Mouse (Mus musculus): ENCODE measurements around the gene Unc5b.

Gene Unc5b

DNA sequence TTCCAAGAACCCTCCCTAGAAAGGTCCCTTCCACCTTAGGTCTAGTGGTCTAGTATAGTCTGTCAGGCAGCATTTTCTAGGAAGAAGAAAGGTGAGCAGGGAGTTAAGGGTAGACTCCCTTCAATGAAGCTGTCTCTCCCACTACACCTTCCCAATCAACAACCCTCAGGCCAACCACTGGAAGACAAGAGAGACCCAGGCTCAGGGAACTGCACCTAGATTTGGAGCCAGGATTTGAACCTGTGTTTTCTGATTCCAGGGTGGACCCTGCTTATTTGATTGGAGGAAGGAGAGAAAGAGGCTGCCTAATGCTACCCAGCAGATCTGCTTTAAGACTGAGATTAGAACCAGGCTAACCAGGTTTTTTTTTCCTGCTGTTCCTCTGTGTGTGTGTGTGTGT lies 10.1 kb downstream of the Unc5b start:
- DNase-seq (ENCODE audit: low read depth) = no peak

DNA sequence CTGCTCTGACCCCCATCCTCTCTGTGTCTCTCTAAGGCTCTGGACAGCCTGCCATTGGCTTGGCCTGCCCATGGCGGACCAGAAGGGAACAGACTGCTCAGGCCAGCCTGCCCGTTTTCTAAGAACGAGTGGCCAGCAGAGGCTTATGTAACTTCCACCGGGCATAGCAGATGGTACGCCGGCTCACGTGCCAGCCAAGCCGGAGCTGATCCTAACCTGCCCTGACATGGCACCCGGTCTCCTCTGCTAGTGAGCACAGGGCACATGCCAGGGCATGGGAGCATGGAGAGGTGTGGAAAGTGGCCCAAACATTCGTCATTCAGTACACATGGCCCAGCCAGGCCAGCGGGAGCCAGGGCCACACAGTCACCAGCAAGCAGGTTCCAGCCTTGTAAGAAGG lies 10.8 kb downstream of the Unc5b start:
- no peak for DNase-seq (ENCODE audit: low read depth)

DNA sequence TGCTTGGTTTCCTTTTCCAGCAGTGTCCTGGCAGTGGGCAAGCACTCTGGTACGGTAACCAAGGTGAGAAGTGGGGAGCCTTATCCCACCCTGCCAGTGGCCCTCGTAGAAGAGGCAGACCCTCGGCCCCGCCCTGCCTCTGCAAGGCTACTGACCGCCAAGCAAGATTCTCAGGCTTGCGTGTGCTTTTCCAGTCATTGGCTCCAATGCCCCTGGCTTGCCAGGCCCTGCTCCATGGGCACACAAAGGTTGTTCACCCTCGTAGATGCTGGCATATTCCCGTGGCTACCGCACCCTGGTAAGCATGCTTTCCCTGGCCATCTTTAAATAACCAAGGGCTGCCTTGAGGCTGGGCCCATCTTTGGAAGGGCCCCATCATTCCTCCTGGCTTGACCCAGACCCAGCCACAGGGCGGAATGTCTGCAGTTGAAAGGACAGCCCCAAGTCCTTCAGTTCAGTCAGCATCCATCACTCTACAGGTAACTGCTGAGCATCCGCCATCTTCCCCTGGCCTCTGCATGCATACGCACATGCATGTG lies 11.7 kb downstream of the Unc5b start:
- no peak for DNase-seq (ENCODE audit: low read depth)

DNA sequence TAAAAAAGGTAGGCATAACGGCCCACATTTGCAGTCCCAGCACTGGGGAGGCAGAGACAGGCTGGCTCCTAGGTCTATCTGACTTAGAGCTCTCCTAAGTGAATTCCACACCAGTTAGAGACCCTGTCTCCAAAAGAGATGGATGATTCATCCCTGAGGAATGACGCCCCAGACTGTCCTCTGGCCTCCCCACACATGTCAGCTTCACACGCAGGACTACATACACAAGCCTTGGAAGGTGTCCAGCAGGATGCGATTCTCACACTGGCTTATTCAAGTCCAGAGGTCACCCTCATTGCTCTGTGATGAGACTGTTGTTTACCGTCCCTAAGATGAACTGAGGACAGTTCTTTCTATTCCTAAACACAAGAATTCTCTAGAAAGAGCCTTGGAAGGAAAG lies 12.2 kb downstream of the Unc5b start:
- no peak for DNase-seq (ENCODE audit: low read depth)

DNA sequence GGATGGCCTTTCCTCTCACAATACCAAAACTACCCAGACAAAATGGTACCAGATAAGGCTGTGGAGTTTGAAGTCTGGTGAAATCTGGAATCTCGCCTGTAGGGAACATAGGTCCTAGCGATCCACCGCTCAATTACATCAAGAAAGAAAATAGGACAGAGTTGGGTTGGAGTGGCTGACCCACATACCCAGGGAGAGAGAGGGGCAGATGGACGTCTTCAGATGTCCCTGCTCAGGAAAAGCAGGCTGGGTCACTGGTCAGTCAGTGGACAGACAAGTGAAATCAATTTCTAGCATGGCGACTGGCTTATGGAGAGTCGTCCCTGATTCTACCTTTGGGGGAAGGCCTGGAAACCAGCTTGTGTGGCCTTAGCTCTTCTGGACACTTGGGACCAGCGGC lies 12.7 kb downstream of the Unc5b start:
- no peak for DNase-seq (ENCODE audit: low read depth)

DNA sequence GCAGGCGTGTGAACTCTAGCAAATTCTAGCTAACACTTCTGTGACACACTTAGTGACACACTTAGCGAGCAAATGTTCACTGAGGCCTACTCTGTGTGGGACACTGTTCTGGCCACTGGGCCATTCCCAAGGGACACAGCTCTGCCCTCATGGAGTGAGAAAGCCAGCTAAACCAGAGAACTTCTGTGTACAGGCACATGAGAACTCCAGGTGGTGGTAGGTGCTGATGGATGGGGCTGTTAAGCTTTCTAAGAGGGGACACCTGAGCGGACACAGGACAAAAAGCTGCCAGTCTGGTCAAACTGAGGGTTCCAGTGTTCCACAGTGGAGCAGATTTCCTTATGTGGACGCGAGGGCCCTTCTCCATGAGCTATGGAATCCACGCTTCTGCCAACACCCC lies 13.5 kb downstream of the Unc5b start:
- DNase-seq (ENCODE audit: low read depth) = no peak

DNA sequence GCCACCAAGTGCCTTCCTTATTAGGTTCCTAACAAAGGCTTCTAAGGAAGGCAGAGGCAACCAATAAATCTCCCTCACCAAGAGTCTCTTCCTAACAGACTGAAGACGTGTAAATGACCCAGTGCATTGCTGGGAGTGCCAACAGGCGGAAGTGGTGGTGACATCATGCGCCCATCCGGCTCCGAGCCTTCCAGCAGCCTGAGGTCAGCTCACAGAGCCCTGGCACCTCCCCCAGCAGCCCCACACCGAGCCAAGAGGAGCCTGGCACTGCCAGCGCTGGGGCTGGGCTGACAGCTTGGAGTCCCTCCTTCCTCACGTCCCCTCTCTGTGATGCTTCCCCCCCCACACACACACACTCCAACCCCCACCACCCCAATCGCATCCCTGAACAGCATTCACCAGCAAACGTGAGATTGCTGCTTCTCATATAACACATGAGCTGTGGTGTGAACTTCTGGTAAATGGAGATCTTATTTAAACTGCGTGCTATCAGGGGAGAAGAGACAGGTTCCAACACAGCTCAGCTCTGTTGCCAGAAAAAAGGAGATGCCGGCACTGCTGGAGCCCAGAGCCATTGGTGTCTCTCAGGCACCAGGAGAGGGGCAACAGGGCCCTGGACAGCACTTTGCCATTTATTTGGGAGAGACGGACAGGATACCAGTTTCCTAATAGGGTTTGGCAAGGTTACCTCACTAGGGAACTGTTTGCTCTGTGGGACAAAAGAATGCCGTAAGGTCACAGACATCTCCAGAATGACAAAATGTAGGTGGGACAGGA lies 14.3 kb downstream of the Unc5b start:
- DNase-seq (ENCODE audit: low read depth) = peak; percentile 26

DNA sequence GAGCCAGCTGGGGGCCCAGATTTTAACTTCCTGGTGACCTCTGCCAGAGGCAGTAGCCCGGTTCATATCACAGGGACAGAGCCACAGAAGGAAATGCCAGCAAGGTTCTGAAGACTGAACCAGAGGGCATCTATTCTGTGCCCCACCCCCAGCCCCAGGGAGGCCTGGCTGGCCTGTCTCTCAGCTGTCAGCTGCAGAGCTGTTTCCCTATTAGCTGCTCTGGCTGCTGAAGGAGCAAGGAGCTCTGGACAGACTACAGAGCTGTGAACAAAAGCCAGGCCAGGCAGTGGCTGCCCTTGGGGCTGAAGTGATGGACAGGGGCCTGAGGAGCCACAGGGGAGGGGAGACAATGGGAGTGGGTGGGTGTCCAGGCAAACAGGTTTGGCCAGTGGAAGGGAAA lies 15.5 kb downstream of the Unc5b start:
- no peak for DNase-seq (ENCODE audit: low read depth)

DNA sequence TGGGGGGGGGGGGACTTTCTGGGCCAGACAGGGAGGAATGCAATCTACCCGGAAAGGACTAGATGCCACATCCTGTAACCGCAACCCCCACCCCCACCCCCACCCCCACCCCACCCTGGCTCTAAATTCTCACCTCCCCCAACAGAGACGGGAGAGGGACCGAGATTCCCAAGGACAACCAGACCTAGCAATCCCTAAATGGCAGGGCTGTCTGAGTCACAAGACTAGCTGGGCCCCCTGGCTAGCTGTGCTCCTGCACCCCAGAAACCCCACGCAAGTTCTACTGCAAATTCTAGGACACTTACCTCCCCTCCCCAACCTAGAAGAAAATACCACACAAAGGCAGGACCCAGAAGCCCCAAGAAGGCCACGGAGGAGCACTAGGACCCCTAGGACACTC lies 16.3 kb downstream of the Unc5b start:
- no peak for DNase-seq (ENCODE audit: low read depth)

DNA sequence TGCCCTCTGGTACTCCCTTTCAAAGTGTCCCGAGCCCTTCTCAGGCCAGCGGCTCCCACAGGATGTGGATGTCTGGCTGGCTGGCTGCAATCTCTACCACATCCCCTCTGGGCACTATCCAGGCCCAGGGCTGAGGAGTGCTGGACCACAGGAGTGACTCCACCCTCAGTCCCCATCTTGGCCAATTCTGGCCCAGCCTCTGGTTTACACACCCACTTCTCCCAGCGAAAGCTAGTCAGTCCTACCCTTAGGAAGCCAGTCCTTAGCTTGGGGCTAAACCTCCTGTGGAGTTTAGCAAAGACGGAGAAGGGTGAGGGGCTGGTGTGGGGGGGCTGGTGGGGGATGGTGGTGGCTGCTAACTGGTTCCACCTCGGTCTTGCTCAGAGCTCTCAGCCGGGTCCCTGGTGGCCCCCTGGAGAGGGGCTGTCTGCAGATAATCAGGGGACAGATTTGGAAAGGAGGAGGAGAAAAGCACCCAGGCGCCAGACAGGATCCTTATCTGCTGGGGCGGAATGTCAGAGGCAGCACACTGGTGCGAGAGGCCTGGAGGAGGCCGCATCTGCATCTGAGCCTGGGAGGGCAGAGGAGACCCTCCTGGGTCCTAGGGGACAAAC lies 16.8 kb downstream of the Unc5b start:
- DNase-seq (ENCODE audit: low read depth) = no peak

DNA sequence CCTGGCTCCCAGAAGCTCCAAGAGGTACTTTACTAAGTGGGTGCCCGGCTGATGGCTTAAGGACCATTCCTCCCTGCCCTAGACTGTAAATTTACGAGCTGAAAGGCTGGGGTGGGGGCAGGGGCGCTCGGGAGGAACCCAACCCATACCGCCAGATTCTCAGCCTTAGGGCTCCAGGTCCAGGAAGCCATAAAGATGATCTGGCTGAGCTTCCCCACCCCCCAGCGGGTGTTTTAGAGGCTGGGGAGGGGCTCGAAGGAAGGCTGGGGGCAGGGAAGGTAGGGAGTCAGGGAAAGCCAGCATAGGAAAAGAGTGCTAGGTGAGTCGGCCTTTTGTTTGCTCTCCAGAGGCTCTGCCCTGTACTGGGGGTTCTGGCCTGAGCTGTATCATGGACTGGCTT lies 17.8 kb downstream of the Unc5b start:
- DNase-seq (ENCODE audit: low read depth) = no peak

DNA sequence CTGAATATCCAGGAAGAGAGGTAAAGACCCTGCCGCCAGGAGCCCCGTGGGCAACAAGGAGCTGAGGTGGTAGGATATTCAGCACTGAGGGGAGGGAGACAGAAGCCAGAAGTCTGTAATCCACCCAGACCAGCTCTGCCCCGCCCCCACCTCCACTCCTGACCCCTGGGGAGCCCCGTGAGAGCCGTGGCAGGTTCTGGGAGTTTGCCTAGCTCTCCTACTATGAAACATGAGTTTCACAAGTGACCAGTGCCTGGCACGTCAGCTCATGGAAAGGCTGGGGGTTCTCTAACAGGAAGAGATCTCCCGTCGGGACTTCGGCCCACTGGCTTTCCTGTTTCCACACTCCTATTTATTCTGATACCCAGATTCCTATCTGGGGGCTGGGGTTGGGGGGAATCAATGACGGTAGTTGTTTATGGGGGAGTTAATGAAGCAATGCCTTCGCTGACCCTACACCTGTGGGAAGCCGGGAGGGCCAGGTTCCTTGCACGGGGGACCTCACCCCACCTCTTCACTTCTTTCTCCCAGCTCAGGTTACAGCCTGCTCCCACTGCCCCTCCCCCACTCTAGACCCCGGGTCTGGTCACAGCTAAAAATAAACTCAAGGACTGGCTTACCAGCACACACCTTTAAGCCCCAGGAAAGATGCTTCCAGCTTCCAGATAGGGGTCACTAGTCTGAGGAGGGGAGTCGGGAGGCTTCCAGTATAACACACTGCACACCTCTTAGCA lies 19.4 kb downstream of the Unc5b start:
- no peak for DNase-seq (ENCODE audit: low read depth)

DNA sequence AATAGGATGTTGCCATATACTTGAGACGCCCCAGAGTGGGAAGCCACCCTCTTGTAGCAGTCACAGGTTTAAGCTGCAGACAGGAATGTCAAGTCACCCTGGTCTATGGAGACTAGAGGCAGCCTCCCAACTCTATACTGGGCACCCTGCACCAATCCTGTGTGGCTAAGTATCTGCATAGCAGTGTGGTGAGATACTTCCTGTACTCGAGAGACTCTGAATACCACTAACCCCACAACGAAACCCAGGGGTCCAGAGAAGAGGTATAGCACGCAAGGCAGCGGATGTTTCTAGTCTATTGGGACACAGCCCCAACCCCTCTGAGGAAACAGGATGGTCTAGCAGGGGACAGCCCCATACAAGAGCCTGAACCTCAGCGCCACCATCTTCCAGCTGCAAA lies 22.9 kb downstream of the Unc5b start:
- peak; percentile 25 for DNase-seq (ENCODE audit: low read depth)

DNA sequence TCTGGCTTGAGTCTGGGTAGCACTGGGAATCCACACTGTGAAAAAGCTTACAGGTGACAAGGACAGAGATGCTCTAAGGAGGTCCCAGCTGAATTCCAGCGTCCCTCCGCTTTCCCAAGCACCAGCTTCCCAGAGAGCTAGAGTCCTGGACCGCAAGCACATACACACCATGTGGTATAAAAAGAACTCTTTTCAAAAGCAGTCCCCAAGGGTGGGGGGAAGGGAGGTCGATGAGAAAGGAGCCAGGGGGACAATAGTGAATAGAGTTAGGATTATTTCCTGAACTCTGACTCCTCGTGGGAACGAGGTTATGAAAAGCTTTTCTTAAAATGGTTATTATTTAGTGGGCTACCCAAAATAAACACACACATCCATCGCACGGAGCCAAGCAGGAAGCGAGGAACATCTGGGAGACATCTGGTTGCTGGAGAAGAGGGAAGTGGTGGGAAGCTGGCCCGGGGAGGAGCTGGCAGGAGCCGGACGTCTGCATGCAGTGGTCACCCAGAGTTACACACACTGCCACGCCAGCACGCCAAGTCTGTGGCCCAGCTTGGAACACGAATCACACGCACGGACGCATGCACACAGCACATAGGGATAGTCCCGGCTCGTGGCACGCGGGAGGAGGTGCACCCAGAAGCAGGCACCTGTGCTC lies 23.7 kb downstream of the Unc5b start:
- no peak for DNase-seq (ENCODE audit: low read depth)

DNA sequence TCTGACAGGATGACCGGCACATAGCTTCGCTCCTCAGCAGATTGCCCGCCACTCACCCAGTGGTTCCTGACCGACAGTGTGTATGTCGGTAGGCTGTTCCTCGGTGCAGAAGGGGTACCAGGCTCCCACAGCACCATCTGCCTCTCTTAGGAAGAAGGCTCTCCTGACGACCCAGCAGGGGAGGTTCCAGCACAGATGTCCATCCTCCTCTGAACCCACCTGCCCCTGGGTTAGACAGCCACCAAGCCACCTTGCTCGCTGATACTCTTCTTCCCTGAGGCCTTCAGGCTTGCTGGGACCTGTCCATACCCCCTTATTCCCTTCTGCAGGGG lies 25.2 kb downstream of the Unc5b start:
- no peak for DNase-seq (ENCODE audit: low read depth)

DNA sequence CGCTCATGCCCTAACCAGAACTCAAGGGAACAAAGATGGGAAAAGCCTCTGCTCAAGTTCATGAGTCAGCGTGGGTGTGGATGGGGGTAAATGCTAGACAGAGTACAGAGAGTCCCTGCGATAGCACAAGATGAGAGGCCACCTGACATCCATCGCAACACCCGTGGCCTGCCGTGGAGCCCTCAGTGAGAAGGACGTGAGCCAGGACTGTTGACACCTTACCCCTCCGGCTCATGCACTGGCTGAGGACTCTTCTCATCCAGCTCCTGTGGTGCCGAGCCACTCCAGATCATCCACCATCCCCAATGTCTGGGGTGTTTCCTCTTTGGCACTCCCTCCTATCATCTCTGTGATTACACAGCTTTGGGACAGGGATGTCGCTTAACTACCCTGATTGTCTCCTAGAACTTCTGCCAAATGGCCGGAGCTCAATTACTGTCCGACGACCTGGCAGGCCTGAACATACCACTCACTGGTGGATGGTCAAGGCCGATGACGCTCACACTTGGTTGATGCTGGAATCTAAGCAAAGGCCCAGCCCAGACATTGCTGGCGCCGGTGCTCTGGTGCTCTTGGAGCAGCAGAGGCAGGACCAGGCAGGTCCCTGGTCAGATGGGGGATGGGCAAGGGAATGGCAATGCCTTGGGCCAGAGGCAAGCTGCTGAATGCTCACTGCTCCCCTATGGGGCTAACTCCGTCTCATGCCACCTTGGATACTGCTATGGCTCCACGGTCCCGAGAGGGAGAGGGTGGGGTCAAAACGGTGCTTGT lies 25.8 kb downstream of the Unc5b start:
- DNase-seq (ENCODE audit: low read depth) = no peak

DNA sequence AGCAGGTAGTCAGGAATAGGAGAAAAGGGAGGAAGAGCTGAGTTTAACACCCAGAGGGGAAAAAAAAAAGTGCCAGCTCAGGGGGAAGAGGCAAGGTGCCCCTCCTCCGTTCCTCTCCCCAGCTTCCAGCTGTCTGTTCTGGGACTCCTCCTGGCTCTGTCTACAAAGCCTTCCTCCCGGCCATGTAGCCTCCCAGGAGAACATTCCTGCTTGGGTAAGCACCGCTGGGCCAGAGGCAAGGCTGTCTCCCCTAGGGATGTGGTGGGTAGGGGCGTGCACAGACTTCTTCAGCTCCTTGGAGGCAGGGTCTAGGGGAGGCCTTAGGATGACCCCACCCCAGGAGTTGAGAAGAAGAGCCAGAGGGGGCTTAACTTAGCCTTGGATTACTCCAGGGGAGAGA lies 26.5 kb downstream of the Unc5b start:
- no peak for DNase-seq (ENCODE audit: low read depth)

DNA sequence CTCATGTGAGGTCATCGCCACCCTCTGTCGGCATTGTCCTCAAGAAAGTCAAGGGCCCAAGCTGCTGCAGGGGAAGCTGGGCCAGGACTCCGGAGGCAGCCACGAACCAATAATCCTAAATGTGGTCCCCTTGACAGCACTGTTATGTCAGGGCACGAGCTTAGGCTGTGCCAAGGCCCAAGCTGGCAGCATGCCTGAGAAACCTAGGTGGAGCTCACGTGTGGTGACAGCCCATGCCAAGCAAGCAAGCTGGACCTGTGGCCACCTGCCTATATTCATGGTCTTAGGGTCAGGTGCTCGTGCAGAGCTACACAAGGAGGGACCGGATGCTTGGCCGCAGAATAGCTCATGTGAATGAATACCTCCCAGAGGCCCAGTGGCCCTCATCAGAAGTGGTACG lies 27.4 kb downstream of the Unc5b start:
- DNase-seq (ENCODE audit: low read depth) = no peak

DNA sequence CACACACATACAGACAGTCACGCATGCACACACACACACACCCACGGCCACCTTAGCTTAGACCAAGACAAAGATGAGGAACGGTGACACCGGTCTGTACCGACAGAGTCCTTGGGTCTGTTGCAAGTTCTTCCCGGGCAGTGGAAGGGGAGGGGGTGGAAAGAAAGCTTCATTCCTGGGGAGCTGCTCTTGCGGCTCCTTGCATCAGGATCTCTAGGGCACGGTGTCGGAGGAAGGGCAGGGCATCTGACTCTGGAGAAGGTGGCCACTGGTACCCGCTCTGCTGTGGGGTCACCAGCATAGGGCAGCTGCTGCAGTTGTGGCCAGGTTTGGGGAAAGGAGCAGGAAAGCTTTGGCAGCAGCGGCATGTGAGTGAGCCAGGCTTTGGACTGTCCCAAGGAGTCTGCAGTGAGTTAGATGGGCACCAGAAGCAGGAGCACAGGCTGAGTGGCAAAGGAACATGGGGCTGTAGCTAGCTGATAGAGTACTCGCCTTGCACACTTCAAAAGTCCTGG lies 29.4 kb downstream of the Unc5b start:
- no peak for DNase-seq (ENCODE audit: low read depth)

DNA sequence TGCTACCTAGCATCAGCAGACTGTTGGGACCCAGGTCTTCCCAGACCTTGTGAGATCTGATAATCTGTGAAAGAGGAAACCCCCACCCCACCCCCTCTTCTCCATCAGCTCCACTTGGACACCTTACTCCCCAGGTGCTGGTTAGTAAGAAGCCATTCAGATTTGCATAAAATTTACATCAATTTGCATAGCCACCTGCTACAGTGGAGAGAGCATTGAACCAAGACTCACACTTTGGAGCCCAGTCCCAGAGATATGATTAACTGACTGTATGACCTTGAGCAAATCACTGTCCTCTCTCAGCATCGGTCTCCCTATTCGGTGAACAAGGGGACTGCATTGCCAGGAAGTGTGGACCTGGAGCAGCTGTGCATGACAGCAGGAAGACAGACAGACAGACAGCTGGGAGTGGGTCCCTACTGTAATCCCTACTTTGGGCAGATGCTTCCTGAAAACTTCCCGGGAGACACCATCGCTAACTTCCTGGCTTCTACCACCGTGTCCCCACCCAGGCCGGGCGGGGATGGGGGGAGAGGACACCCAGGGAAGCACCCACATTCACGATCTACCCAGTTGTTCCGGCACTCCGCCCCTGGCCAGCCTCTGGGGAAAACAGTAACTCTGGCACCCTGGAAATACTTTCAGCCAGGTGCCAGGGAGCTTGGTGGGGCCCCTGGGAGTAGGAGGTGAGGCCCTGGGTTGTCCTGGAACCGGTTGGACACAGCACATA lies 30.0 kb downstream of the Unc5b start:
- no peak for DNase-seq (ENCODE audit: low read depth)
